Mouse (Mus musculus) midbrain, embryonic 16.5 days (tissue): ENCODE data around the gene Hif3a. TPM values are rescaled to one million over a fixed set of nuclear protein-coding genes. Genes with fewer than 3 reads are reported as not detected.

Experiments
- ATAC-seq: fragments of 200-750 bp; cut with Nextera tagmentation; 2 replicates; pipeline ENCODE4 v1.8.0; 2017; ENCODE audit warnings: moderate TSS enrichment
- H3K27ac ChIP-seq: fragments of 300-500 bp; sonication (generic); 2 replicates; pipeline ENCODE4 v1.5.1; 2014; ENCODE audit warnings: mild to moderate bottlenecking, low read length, mixed read lengths
- H3K27me3 ChIP-seq: fragments of 300-500 bp; sonication (generic); 2 replicates; pipeline ENCODE4 v1.6.1; 2014; ENCODE audit warnings: low read depth, low read length, mixed read lengths; ENCODE audit not compliant: control insufficient read depth, insufficient read depth
- H3K36me3 ChIP-seq: fragments of 300-500 bp; sonication (generic); 2 replicates; pipeline ENCODE4 v1.6.1; 2014; ENCODE audit warnings: mild to moderate bottlenecking, low read length, moderate library complexity, mixed read lengths; ENCODE audit not compliant: control insufficient read depth, insufficient read depth
- H3K4me1 ChIP-seq: fragments of 300-500 bp; sonication (generic); 2 replicates; pipeline ENCODE4 v1.6.1; 2014; ENCODE audit warnings: mild to moderate bottlenecking, low read length, mixed read lengths; ENCODE audit not compliant: control insufficient read depth, insufficient read depth
- H3K4me2 ChIP-seq: fragments of 300-500 bp; sonication (generic); 2 replicates; pipeline ENCODE4 v1.6.1; 2014; ENCODE audit warnings: mild to moderate bottlenecking, low read length, mixed read lengths
- H3K4me3 ChIP-seq: fragments of 300-500 bp; sonication (generic); 2 replicates; pipeline ENCODE4 v1.5.1; 2014; ENCODE audit warnings: low read depth, mild to moderate bottlenecking, low read length, moderate library complexity, mixed read lengths
- H3K9ac ChIP-seq: fragments of 300-500 bp; sonication (generic); 2 replicates; pipeline ENCODE4 v1.6.1; 2014; ENCODE audit warnings: low read depth, low read length, mixed read lengths
- H3K9me3 ChIP-seq: fragments of 300-500 bp; sonication (generic); replicated peaks from 2 replicates; pipeline ENCODE4 v1.6.1; 2014; ENCODE audit warnings: mild to moderate bottlenecking, low read length, mixed read lengths; ENCODE audit not compliant: control insufficient read depth, poor library complexity, severe bottlenecking
- WGBS: fragments of 180-500 bp; shearing (Covaris S2); extraction: QIAGEN DNeasy Blood & Tissue Kit; methylation state at CpG from one replicate; pipeline ENCODE4 v1.1.7; 2014; 5-methylcytosine and 5-hydroxymethylcytosine counted together
- polyA plus RNA-seq: library from polyadenylated mRNA; unstranded; fragments of >200 nt; fragmentation: Nextera tagmentation; extraction: Ambion mirVana; gene quantifications from 2 replicates; pipeline ENCODE4 v1.2.1, GENCODE M21; 2015

Hif3a gene
- polyA plus RNA-seq, 1 experiment from 2014 or later = 5.7 TPM

DNA sequence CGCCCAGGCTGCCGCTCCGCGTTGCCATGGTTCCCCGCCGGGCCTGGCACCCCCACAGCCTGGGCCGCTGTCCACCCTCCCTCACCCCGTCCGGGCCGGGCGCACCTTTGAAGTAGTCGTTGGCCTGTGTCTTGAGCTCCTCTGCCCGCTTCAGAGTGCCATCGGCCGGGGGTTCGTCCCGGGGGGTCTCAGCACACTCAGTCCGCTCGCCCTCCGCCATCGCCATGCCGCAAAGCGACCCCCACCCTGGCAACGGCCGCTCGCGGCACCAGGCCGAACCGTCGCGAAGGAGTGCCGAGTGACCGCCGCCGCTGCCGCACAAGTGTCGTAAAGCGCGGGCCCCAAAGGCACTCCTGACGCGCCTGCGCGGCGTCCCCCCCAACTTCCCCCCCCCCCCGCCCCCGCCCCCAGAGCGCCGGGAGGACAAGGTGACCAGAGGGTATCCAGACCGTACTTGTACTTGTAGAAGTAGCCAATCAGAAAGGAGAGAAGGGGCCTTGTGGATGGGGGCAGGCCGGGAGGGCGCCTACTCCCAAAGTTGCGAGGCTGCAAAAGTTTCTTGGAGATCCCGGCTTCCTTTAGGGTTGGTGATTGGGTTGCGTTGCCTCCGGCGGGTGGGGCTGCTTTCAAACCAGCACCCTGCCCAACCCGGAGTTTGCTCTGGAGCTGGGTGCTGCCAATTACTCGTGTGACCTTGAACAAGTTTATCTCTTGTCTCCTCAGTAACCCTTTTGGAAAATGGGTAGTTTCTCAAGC lies 34.5 kb downstream of the Hif3a start, which contains the start of gene Ppp5c:
TSS of gene Ppp5c (minus strand) at position 337 of the 756 bp plus-strand sequence.
- WGBS = under 1% methylated on average over 53 of the region's 58 CpGs
- Histone ChIP-seq H3K27ac (peak within 1 kb of the TSS; percentile 79), H3K4me2 (peak within 1 kb of the TSS; percentile 64), H3K36me3 (peaks cover under 1% of the 10 kb centered on the region; the same call in 1 of the 2 replicates), H3K9ac (peak within 1 kb of the TSS; percentile 94), H3K4me3 (peak within 1 kb of the TSS; percentile 82), H3K9me3 (no peaks in the 10 kb centered on the region), H3K27me3 (no peaks in the 10 kb centered on the region), H3K4me1 (peaks cover 18% of the 10 kb centered on the region)
- peak; percentile 89 for ATAC-seq

DNA sequence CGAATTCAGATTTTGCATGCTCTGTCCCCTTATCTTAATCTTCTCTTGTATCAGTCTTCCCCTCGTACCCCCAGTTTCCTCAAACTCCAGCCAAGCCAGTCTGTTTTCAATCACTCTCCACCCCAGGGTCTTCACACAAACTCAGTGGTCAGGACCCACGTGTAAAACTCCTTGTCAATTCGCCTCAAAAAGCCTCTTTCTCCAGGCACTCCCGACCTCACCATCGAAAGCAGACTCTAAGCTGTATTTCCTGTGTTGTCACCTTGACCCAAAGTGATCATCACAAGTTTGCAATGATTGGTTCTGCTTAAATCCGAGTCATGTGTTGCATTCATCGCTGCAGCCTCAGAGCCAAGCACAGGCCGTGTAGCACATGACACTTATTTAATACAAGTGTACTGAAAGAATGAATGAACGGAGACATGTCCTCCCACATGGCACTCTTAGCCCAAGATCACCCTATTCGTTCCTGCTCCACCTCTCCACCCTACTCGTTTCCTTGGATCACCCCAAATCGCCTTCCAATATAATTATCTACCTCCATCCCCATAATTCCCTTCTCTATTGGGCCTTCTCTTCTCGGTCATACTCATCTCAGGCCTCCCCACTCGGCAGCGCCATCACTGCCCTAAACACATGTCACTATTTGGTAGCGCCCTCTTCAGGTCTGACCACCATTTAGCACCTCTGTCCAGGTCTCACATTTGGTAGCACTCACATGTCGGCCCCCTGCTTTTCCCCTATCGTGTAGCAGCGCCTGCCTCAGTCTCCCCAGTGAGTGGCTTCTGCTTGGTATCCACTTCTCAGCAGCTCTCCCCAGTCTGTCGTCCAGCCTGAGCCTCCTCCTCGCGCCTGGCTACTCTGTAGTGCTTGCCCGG lies 35.3 kb downstream of the Hif3a start:
- WGBS = 8% methylated on average over 24 of the region's 24 CpGs
- H3K4me3 ChIP-seq = peak overlapping the region; percentile 82
- no peaks in the 10 kb centered on the region for H3K27me3 ChIP-seq
- H3K9ac ChIP-seq = peak overlapping the region; percentile 94
- ATAC-seq = peak; percentile 66
- peak overlapping the region; percentile 64 for H3K4me2 ChIP-seq
- H3K36me3 ChIP-seq = peaks cover 7% of the 10 kb centered on the region
- H3K9me3 ChIP-seq = no peaks in the 10 kb centered on the region
- peak overlapping the region; percentile 79 for H3K27ac ChIP-seq
- peaks cover 18% of the 10 kb centered on the region for H3K4me1 ChIP-seq

DNA sequence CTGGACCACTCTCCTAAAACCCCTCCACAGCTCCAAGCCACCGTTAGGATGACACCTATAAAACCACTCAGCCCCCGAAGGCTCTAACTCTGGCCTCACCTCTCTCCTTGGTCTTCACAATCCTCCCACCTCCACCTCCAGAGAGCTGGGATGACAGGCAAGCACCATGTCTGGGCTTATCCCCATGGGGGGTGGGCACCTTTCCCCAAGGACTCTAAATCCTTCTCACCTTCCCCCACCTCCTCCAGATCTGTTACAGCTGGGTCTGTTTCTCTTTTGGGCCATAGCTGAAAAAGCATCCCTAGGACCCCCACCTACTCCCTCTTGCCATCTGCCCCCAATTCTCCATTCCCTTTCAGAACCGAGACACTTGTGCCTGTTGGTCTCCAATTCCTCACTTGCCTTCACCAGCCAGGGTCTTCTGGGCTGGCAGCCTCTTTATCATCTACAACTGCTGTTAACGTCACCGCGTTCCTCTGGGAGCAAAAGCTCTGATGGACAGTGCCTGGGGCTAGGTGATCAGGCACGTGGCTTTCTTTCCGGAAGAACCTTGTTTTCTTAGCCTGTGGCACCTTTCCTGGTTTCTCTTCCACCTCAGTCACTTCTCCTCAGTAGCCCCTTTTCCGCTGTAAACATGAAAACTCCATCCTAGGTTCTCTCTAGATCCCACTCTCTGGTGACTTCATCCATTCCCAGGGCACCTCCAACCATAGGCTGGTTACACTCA lies 36.2 kb downstream of the Hif3a start:
- ATAC-seq = no peak
- Histone ChIP-seq H3K9ac (peak overlapping the region; percentile 94; the same call in 1 of the 2 replicates), H3K4me3 (peak overlapping the region; percentile 82)

DNA sequence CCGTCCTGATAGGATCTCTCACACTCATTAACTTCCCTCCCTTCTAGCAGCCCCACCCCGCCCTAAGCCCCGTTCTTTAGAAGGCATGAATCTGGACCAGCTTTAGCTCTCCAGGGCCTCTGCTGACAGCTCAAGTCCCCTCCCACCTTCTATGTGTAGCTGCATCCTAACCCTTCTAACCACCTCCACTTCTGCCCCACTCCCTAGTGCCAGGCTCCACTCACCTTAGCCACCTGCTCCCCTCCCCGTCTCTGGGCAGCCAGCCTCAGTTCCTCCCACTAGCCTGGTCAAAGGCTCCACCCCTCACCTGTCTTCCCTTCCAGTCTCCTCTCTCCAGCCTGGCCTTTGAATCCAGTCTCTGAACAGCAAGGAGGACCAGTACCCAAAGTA lies 36.7 kb downstream of the Hif3a start:
- no peaks in the 10 kb centered on the region for H3K27me3 ChIP-seq
- no peak overlapping the region for H3K4me3 ChIP-seq
- H3K36me3 ChIP-seq = peaks cover 21% of the 10 kb centered on the region
- no peak overlapping the region for H3K9ac ChIP-seq
- WGBS = 74% methylated on average over 4 of the region's 4 CpGs
- H3K4me1 ChIP-seq = peaks cover 18% of the 10 kb centered on the region
- no peak for ATAC-seq
- H3K9me3 ChIP-seq = no peaks in the 10 kb centered on the region
- no peak overlapping the region for H3K27ac ChIP-seq
- H3K4me2 ChIP-seq = peak overlapping the region; percentile 19; the same call in 1 of the 2 replicates

More for the DNA sequence above, 36.2 kb downstream of the Hif3a start:
- Histone ChIP-seq H3K9me3 (no peaks in the 10 kb centered on the region), H3K36me3 (peaks cover 16% of the 10 kb centered on the region), H3K27ac (no peak overlapping the region), H3K27me3 (no peaks in the 10 kb centered on the region), H3K4me2 (peak overlapping the region; percentile 64), H3K4me1 (peaks cover 18% of the 10 kb centered on the region)
- WGBS = 76% methylated on average over 9 of the region's 9 CpGs

DNA sequence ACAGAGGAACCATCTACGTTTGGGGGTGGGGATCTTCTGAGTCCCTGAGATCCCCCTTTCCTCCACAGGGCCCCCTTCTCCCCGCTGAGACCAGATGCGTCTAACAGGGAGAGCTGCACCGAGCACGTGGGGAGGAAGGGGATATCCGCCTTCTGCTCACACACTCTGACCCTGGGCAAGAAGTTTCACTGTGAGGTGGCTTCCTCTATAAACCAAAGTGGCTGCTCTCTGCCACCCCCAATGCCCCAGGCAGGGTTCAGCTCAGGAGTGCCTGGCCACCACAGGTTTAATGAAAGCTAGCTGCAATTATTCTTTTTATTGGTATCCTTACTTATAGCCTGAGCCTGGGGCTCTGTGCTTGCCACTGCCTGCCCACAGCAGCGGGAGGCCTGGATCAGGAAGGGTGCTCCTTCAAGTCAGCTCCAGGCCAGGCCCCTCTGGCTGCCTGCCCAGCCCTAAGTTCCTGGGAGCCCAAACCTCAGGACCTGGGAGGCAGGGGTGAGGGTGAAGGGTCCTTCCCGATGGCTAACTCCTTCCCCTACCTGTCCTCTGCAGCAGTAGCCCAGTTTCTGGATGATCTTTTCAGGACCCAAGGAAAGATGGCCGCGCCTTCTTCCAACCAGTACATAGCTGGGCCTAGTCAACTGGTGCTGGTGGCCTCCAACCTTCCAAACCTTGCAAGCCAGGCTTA lies 37.3 kb downstream of the Hif3a start:
- Histone ChIP-seq H3K4me1 (peaks cover 18% of the 10 kb centered on the region), H3K4me2 (no peak overlapping the region), H3K27me3 (no peaks in the 10 kb centered on the region), H3K36me3 (peaks cover 25% of the 10 kb centered on the region), H3K9me3 (no peaks in the 10 kb centered on the region), H3K9ac (no peak overlapping the region), H3K4me3 (no peak overlapping the region), H3K27ac (no peak overlapping the region)
- ATAC-seq = no peak
- 92% methylated on average over 10 of the region's 10 CpGs for WGBS

- Histone ChIP-seq H3K9ac (no peak overlapping the region), H3K27me3 (no peaks in the 10 kb centered on the region), H3K4me1 (peaks cover 18% of the 10 kb centered on the region), H3K36me3 (peaks cover 28% of the 10 kb centered on the region), H3K4me2 (no peak overlapping the region), H3K9me3 (no peaks in the 10 kb centered on the region), H3K27ac (no peak overlapping the region), H3K4me3 (no peak overlapping the region)
- 92% methylated on average over 6 of the region's 6 CpGs for WGBS
- no peak for ATAC-seq
Measured at GRCm38 (mm10) chr7:17024141-17024540, 38.1 kb downstream of the Hif3a start.

DNA sequence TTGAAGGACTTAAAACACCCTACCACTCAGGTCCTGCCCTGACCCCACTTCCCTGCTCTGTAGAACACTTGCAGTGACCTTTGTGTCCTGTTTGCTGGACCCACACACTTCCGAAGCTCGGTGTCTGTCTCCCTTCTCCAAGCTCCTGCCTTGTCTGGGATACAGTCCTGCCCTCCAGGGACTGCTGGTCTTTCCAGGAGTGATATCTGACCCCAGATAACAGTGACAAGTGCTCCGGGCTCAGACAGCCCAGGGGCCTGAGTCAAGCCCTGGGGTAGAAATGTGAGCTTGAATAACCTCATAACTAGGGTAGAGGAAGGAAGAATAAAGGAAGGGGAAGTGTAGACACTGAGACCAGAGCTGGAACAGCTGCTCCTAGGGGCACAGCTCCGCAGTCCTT lies 38.5 kb downstream of the Hif3a start:
- H3K4me3 ChIP-seq = no peak overlapping the region
- no peak overlapping the region for H3K27ac ChIP-seq
- H3K9ac ChIP-seq = no peak overlapping the region
- peaks cover 28% of the 10 kb centered on the region for H3K36me3 ChIP-seq
- no peaks in the 10 kb centered on the region for H3K27me3 ChIP-seq
- peaks cover 18% of the 10 kb centered on the region for H3K4me1 ChIP-seq
- ATAC-seq = no peak
- H3K9me3 ChIP-seq = no peaks in the 10 kb centered on the region
- WGBS = 93% methylated on average over 4 of the region's 4 CpGs
- no peak overlapping the region for H3K4me2 ChIP-seq

- WGBS = 94% methylated on average over 15 of the region's 15 CpGs
- no peak overlapping the region for H3K4me3 ChIP-seq
- H3K4me2 ChIP-seq = no peak overlapping the region
- no peak overlapping the region for H3K27ac ChIP-seq
- no peak overlapping the region for H3K9ac ChIP-seq
- no peaks in the 10 kb centered on the region for H3K27me3 ChIP-seq
- H3K36me3 ChIP-seq = peaks cover 28% of the 10 kb centered on the region
- H3K4me1 ChIP-seq = peaks cover 16% of the 10 kb centered on the region
- ATAC-seq = no peak
- no peaks in the 10 kb centered on the region for H3K9me3 ChIP-seq
Measured at GRCm38 (mm10) chr7:17022176-17022575, 40.1 kb downstream of the Hif3a start.
